Mouse (Mus musculus): ENCODE results near the gene Capzb.

Capzb gene

DNA sequence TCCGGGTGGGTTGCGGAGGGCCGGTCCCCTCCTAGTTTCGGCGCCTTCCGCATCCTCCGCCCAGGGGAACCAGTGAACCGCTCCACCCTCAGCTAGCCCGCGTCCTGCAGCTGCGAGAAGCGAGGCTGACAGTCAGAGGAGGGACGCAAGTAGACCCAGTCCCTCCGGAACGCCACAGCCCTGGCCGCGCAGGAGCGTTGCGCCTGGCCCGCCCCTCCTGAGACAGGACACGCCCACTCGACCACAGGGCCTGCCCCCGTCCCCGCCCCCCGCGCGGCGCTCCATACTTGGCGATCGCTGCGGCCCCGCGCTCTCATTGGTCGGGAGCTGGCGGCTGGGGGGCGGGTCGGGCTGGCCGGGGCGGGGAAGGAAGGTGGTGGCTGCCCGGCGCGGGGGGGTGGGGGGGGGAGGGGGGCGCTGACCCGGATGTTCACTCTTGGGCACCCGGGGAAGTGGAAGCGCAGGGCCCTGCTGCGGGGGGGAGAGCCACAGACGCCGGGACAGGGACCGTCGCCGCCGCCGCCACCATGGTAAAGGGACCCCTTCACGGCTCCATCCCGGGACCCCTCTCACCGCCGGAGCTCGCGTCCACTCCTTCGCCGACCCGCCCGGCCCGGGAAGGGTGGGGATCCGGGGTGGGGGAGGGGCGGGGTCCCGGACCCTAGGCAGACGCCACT is at the start of gene Capzb:
TSS of gene Capzb (plus strand) at position 401 of the 677 bp plus-strand sequence.
- DNase-seq (ENCODE audit: extremely low read depth, low read depth, low spot score): no peak

GRCm38 (mm10) chr4:139142985-139143384 is 49.7 kb upstream of the Capzb start:
- DNase-seq (ENCODE audit: extremely low read depth, low read depth, low spot score): no peak

DNA sequence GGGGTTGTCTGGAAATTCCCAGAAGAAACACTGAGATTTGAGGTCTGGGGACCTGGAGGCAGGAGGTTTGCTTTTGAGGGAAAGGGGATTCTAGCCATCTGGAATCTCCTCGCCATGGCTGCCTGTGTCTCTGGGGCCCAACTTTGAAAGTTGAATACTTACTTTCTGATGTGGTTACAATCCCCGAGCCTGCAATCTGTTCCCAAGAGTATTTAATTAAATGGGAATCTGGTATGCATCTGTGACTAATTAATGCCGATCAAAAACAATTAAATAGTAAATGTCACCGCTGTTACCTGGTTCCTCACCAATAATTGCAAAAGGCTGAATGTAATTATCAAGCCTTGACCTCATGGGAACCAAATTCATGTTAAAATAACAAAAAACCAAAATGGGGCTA is 48.1 kb upstream of the Capzb start:
- no peak for DNase-seq (ENCODE audit: extremely low read depth, low read depth, low spot score)

DNA sequence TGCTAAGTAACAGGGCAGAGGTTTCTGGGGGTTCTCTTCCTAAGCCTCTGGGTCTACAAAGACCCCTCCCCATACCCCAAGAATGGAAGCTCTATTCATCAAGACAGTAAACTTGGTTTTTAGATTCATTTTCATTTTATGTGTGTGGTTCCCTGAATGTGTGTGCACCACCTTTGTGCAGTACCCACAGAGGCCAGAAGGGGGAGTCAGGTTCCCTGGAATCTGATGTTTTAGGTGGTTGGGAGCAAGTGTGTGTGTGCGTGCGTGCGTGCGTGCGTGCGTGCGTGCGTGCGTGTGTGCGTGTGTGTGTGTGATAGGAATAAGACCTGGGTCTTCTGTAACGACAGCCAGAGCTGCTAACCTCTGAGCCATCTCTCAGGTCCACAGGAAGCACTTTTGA is 47.5 kb upstream of the Capzb start:
- no peak for DNase-seq (ENCODE audit: extremely low read depth, low read depth, low spot score)

DNA sequence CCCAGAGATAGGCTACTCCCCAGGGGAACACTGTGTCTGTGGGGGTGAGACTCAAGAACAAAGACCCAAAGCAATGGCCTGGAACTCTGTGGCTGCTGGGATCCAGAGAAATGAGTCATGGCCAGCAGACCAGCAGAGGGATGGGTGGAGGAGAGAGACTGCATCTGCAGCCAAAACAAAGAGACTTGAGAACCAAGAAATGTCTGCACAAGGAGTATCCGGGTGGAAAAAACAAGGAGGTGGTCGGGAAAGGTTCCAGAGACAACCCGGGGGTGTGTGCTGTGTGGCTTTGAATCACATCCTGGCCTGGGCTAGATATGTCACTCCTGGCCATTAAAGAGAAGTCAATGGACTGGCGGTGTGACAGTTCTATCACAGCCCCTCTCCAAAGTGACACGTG is 45.9 kb upstream of the Capzb start:
- no peak for DNase-seq (ENCODE audit: extremely low read depth, low read depth, low spot score)

DNA sequence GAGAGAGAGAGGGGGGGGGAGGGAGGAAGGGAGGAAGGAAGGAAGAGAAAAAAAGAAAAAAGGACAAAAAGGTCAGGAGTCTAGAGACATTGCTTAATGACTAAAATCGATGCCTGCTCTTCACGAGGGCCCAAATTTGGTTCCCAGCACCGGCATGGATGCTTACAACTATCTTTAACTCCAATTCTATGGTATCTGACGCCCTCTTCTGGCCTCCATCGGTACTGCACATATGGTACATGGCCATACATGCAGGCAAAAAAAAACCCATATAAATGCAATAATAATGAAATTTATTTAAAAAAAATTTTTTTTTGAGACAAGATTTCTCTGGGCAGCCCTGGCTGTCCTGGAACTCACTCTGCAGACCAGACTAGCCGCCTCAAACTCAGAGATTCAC is 41.3 kb upstream of the Capzb start:
- no peak for DNase-seq (ENCODE audit: extremely low read depth, low read depth, low spot score)

- DNase-seq (ENCODE audit: extremely low read depth, low read depth, low spot score): no peak
Measured at GRCm38 (mm10) chr4:139154576-139155307, 38.0 kb upstream of the Capzb start.

- DNase-seq (ENCODE audit: extremely low read depth, low read depth, low spot score): no peak
Measured at GRCm38 (mm10) chr4:139156538-139156937, 36.2 kb upstream of the Capzb start.

- no peak for DNase-seq (ENCODE audit: extremely low read depth, low read depth, low spot score)
Measured at GRCm38 (mm10) chr4:139158350-139158749, 34.3 kb upstream of the Capzb start.

- DNase-seq (ENCODE audit: extremely low read depth, low read depth, low spot score): no peak
Measured at GRCm38 (mm10) chr4:139161076-139161475, 31.6 kb upstream of the Capzb start.

GRCm38 (mm10) chr4:139164082-139164481 is 28.6 kb upstream of the Capzb start:
- DNase-seq (ENCODE audit: extremely low read depth, low read depth, low spot score): no peak

- DNase-seq (ENCODE audit: extremely low read depth, low read depth, low spot score): no peak
Measured at GRCm38 (mm10) chr4:139165259-139165658, 27.4 kb upstream of the Capzb start.

- no peak for DNase-seq (ENCODE audit: extremely low read depth, low read depth, low spot score)
Measured at GRCm38 (mm10) chr4:139166244-139166643, 26.5 kb upstream of the Capzb start.

DNA sequence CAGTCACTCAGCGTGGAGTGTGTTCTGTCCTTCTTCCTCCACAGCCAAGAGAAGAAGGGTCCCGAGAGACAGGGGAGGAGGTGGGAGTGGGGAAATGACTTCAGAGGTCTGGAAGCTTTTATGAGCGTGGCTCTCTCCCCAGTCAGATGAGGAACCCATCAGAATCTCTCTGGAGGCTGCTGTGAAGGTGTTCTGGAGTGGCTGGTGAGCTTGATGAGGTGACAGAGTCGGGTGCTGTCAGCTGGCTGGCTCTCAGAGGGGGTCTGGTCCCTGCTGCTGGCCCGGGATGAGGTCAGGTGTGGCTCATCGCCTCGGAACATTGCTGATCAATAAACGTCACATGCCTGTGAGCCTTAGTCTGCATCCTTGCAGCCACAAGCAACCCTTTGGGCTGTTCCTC is 25.6 kb upstream of the Capzb start:
- DNase-seq (ENCODE audit: extremely low read depth, low read depth, low spot score): no peak

GRCm38 (mm10) chr4:139168985-139169747 is 23.5 kb upstream of the Capzb start:
- no peak for DNase-seq (ENCODE audit: extremely low read depth, low read depth, low spot score)

- DNase-seq (ENCODE audit: extremely low read depth, low read depth, low spot score): no peak
Measured at GRCm38 (mm10) chr4:139169748-139170279, 22.9 kb upstream of the Capzb start.

DNA sequence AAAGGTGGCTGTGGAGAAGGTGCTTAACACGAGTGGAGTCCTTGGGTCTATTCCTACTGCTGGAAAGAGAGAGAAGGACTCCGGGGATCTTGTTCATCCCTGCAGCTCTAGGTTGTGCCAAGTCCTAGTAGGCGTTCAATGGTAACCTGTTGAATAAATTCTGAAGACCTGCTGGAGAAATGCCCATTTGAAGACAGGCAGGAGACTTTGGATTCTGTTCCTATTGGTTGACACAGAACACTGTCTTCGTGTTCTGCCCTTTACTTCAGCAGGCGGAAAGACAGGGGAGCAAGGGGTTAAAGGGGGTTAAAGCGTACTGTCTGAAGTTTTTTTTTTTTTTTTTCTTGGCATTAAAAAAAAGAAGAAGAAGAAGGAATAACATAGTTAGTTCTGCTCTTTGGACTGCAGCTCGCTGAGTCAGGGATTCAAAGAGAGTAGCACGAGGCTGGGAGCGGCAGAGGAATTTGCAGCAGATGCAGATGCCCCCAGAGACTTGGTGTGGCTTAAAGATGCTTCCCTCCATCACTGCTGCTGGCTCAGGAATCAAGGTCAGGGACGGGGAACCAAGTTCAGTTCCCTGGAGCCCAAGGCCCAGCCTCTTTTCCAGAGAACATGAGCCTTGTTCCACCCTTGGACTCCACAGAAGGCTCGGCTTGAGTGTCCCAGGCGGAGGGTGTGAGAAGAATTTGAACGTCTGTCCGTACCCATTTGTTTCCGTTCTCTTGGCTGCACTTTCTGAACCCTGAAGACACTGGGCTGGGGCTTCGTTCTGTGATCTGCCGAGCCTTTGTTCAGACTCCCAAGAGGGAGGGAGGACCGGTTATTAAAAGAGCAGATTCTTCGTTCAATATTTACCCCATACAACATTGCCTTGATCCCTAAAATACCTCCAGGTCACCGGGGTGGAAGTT is 17.4 kb upstream of the Capzb start:
- no peak for DNase-seq (ENCODE audit: extremely low read depth, low read depth, low spot score)

DNA sequence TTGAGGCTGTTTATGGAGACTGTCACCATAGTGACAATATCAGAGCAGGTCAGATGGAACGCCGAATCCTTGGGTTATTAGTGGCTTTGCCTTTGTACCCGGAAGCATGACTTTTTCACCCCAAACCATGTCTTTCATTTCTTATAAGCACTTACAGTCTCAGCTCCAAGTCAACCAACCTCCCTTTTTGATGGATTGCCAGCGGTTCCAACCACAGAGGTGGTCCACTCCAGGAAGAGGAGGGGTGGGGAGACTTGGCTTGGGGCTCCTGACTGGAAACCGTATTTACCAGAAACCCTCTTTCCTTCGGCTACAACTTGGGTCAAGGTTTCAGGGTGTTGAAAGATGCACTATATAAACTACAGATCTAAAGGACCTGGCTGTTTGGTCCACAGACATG is 16.7 kb upstream of the Capzb start:
- no peak for DNase-seq (ENCODE audit: extremely low read depth, low read depth, low spot score)

DNA sequence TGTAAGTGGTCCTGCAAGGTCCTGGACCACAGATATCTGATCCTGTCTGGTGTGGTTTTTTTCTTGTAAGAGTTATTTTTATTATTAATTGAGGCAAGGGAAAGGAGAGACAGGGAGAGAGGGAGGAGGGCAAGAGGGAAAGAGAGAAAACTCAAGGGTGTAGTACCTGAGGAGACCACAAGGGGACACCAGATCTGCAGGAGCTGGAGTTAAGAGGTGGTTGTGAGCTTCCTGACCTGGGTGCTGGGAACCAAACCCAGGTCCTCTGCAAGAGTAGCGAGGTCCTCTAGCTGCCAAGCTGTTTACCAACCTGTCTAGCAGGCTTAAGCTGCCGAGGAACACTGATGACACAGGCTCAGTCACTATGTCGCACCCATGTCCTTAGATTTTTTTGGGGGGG is 14.8 kb upstream of the Capzb start:
- DNase-seq (ENCODE audit: extremely low read depth, low read depth, low spot score): no peak

- DNase-seq (ENCODE audit: extremely low read depth, low read depth, low spot score): no peak
Measured at GRCm38 (mm10) chr4:139178377-139178776, 14.3 kb upstream of the Capzb start.

DNA sequence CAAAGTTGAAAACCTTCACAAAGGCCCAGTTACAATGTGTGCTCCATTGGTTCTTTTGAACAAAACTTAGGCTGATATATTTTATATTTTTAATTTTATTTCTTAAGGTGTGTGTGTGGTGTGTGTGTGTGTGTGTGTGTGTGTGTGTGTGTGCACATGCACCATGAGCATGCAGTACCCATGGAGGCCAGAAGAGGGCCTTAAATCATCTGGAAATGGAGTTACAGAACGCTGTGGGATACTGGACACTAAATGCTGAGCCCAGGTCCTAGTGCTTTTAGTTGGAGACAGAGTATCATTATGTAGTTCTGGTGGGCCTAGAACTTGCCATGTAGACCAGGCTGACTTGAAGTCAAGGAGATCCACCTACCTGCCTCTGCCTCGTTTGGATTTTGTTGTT is 13.5 kb upstream of the Capzb start:
- no peak for DNase-seq (ENCODE audit: extremely low read depth, low read depth, low spot score)

All from fat pad, adult 2 months (tissue).